Mouse (Mus musculus) T-helper 17 cell (primary cell): ENCODE results near the gene Vegfb.

Source experiments
- in situ Hi-C, 2 experiments: fragments of 300-600 bp; cut with MboI, MseI; formaldehyde crosslinking; loops; 1 replicate in 1 of 2; 2 replicates in 1 of 2; pipeline ENCODE4 v1.15.1; 2025; ENCODE audit warnings: high pct_unique_total_duplicates in 2 of 2

Gene Vegfb

GRCm38 (mm10) chr19:6993011-6993770 lies 5.7 kb upstream of the Vegfb start:
- in situ Hi-C loops = loop anchor here in 1 of 2 experiments (25.0 kb wide), 1 partner anchor 1919 kb away; the partner anchor contains the start of gene B3gat3

GRCm38 (mm10) chr19:6992011-6992858 lies 4.8 kb upstream of the Vegfb start, which contains the start of gene Dnajc4:
TSS of gene Dnajc4 (minus strand) at chr19:6992572.
- in situ Hi-C loops = loop anchor here in 1 of 2 experiments (25.0 kb wide), 1 partner anchor 1920 kb away; the partner anchor contains the start of gene B3gat3

- in situ Hi-C loops = loop anchor here in 1 of 2 experiments (25.0 kb wide), 1 partner anchor 1921 kb away; the partner anchor contains the start of gene B3gat3
Observed at GRCm38 (mm10) chr19:6991166-6991565, 3.7 kb upstream of the Vegfb start.

- in situ Hi-C loops = loop anchor here in 1 of 2 experiments (25.0 kb wide), 1 partner anchor 1922 kb away; the partner anchor contains the start of gene B3gat3
Observed at GRCm38 (mm10) chr19:6990712-6991111, 3.3 kb upstream of the Vegfb start.

GRCm38 (mm10) chr19:6989251-6989650 lies 1.8 kb upstream of the Vegfb start:
- in situ Hi-C loops = loop anchor here in 1 of 2 experiments (25.0 kb wide), 1 partner anchor 1923 kb away; the partner anchor contains the start of gene B3gat3

- in situ Hi-C loops = loop anchor here in 1 of 2 experiments (25.0 kb wide), 1 partner anchor 1924 kb away; the partner anchor contains the start of gene B3gat3
Observed at GRCm38 (mm10) chr19:6987904-6988285, 444 bp upstream of the Vegfb start.

GRCm38 (mm10) chr19:6985951-6986708 lies 1.3 kb downstream of the Vegfb start:
- in situ Hi-C loops = loop anchor here in 1 of 2 experiments (25.0 kb wide), 1 partner anchor 1926 kb away; the partner anchor contains the start of gene B3gat3

GRCm38 (mm10) chr19:6985300-6985699 lies 2.2 kb downstream of the Vegfb start:
- in situ Hi-C loops = loop anchor here in 1 of 2 experiments (25.0 kb wide), 1 partner anchor 1927 kb away; the partner anchor contains the start of gene B3gat3

- in situ Hi-C loops = loop anchor here in 1 of 2 experiments (25.0 kb wide), 1 partner anchor 1929 kb away; the partner anchor contains the start of gene B3gat3
Observed at GRCm38 (mm10) chr19:6983621-6984020, 3.8 kb downstream of the Vegfb start.

GRCm38 (mm10) chr19:6981465-6981864 lies 6.0 kb downstream of the Vegfb start:
- in situ Hi-C loops = loop anchor here in 1 of 2 experiments (25.0 kb wide), 1 partner anchor 1931 kb away; the partner anchor contains the start of gene B3gat3

GRCm38 (mm10) chr19:6980381-6981093 lies 6.9 kb downstream of the Vegfb start, which contains the start of gene Fkbp2:
TSS of gene Fkbp2 (minus strand) at chr19:6980501.
- in situ Hi-C loops = loop anchor here in 1 of 2 experiments (25.0 kb wide), 1 partner anchor 1932 kb away; the partner anchor contains the start of gene B3gat3

- in situ Hi-C loops = loop anchor here in 1 of 2 experiments (25.0 kb wide), 1 partner anchor 1933 kb away; the partner anchor contains the start of gene B3gat3
Observed at GRCm38 (mm10) chr19:6979486-6980380, 7.7 kb downstream of the Vegfb start.

- in situ Hi-C loops = loop anchor here in 1 of 2 experiments (25.0 kb wide), 1 partner anchor 1933 kb away; the partner anchor contains the start of gene B3gat3
Observed at GRCm38 (mm10) chr19:6979001-6979479, 8.4 kb downstream of the Vegfb start.

GRCm38 (mm10) chr19:6978639-6978974 lies 8.8 kb downstream of the Vegfb start:
- in situ Hi-C loops = loop anchor here in 1 of 2 experiments (25.0 kb wide), 1 partner anchor 1934 kb away; the partner anchor contains the start of gene B3gat3

- in situ Hi-C loops = loop anchor here in 1 of 2 experiments (25.0 kb wide), 1 partner anchor 1934 kb away; the partner anchor contains the start of gene B3gat3
Observed at GRCm38 (mm10) chr19:6977759-6978638, 9.5 kb downstream of the Vegfb start.

- in situ Hi-C loops = loop anchor here in 1 of 2 experiments (25.0 kb wide), 1 partner anchor 1936 kb away; the partner anchor contains the start of gene B3gat3
Observed at GRCm38 (mm10) chr19:6975537-6976521, 11.6 kb downstream of the Vegfb start, which contains the start of gene Plcb3. TSS of gene Plcb3 (minus strand) at chr19:6976470.
